27 mouse cellular contexts compared by ENCODE assay signal in the genomic region with DNA sequence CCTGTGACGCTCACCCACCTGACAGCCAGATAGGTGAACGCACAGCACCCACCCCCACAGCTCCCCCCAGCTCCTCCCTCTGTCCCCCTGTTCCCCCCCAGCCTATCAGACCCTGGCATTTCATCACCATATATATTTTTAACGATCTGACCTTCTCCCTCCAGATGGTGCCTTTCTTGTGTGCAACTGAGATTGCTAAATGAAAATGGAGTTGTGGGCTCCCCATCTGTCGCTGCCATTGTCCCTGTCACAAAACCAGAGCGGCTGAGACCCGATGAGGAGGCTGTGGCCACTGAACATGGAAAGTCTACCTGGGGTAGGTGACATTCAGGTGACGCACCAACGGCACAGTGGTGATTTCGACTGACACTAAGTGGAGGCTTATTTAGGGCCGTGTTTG.
DNase-seq lines count a peak whose midpoint lies in the region; ATAC-seq and TF ChIP-seq lines count a peak whose summit lies in the region.
"Had no signal": no experiment of that assay in that cellular context is flagged by ENCODE, and none has a peak within 500 bp of the region (broad histone marks: within the 10 kb centered on the region; RNA-seq: fewer than 3 reads in every experiment).

No protein-coding gene starts in this region.

- H3K4me2 ChIP-seq in forebrain, embryonic 11.5 days (ENCODE audit: low read depth, low read length, severe bottlenecking) = no peak overlapping the region
- H3K4me2 ChIP-seq in hindbrain, embryonic 12.5 days (replicated peaks) = no peak overlapping the region
- no peak overlapping the region for H3K4me2 ChIP-seq in hindbrain, postnatal 0 days (ENCODE audit: low read depth, low read length)
- no peak overlapping the region for H3K4me2 ChIP-seq in neural tube, embryonic 11.5 days (ENCODE audit: low read depth)
- H3K4me2 ChIP-seq: embryonic facial prominence, embryonic 15.5 days; heart, embryonic 11.5 days; limb, embryonic 12.5 days; lung, embryonic 15.5 days had no signal

- peaks cover 11% of the 10 kb centered on the region for H3K4me1 ChIP-seq in forebrain, embryonic 10.5 days
- H3K4me1 ChIP-seq in forebrain, embryonic 11.5 days (replicated peaks; ENCODE audit: control insufficient read depth, insufficient read depth, low read length) = no peaks in the 10 kb centered on the region
- peaks cover 5% of the 10 kb centered on the region for H3K4me1 ChIP-seq in hindbrain, embryonic 12.5 days
- H3K4me1 ChIP-seq in hindbrain, postnatal 0 days (ENCODE audit: insufficient read depth, low read length) = no peaks in the 10 kb centered on the region
- no peaks in the 10 kb centered on the region for H3K4me1 ChIP-seq in neural tube, embryonic 11.5 days (ENCODE audit: control insufficient read depth, insufficient read depth, low read length)
- H3K4me1 ChIP-seq: embryonic facial prominence, embryonic 15.5 days; limb, embryonic 12.5 days; lung, embryonic 15.5 days had no signal

- no peak overlapping the region for H3K4me3 ChIP-seq in forebrain, embryonic 10.5 days
- H3K4me3 ChIP-seq in forebrain, embryonic 11.5 days (ENCODE audit: low read depth, low read length) = no peak overlapping the region
- no peak overlapping the region for H3K4me3 ChIP-seq in hindbrain, embryonic 12.5 days
- no peak overlapping the region for H3K4me3 ChIP-seq in hindbrain, postnatal 0 days (ENCODE audit: low read length)
- no peak overlapping the region for H3K4me3 ChIP-seq in neural tube, embryonic 11.5 days (ENCODE audit: low read depth, low read length)
- H3K4me3 ChIP-seq: embryonic facial prominence, embryonic 10.5 days; embryonic facial prominence, embryonic 15.5 days; limb, embryonic 12.5 days; lung, embryonic 15.5 days; myocyte had no signal

- no peak for ATAC-seq in forebrain, embryonic 11.5 days (replicated peaks; ENCODE audit: low FRiP score)
- no peak for ATAC-seq in hindbrain, embryonic 12.5 days (ENCODE audit: low FRiP score)
- no peak for ATAC-seq in hindbrain, postnatal 0 days
- no peak for ATAC-seq in neural tube, embryonic 11.5 days (ENCODE audit: insufficient read depth, low FRiP score, low TSS enrichment)
- ATAC-seq: activated CD4-positive, CD25-positive, alpha-beta regulatory T cell, adult 4 months; intestine, postnatal 0 days had no signal

- H3K27ac ChIP-seq in forebrain, embryonic 10.5 days = peak overlapping the region; percentile 72
- no peak overlapping the region for H3K27ac ChIP-seq in forebrain, embryonic 11.5 days (ENCODE audit: low read depth, low read length)
- H3K27ac ChIP-seq in hindbrain, embryonic 12.5 days = peak overlapping the region; percentile 57; the same call in 1 of the 2 replicates
- no peak overlapping the region for H3K27ac ChIP-seq in hindbrain, postnatal 0 days
- H3K27ac ChIP-seq in neural tube, embryonic 11.5 days (ENCODE audit: low read depth, low read length) = 0 out of 2 replicates have a peak overlapping the region, but pooled peaks have one; percentile 11
- H3K27ac ChIP-seq: embryonic facial prominence, embryonic 15.5 days; limb, embryonic 12.5 days; lung, embryonic 15.5 days had no signal

- TF ChIP-seq CTCF in hindbrain, postnatal 0 days (IDR thresholded peaks at IDR 0.05; ENCODE audit: low read depth) = no peak

- H3K27me3 ChIP-seq in forebrain, embryonic 10.5 days (ENCODE audit: poor library complexity, severe bottlenecking) = no peaks in the 10 kb centered on the region
- H3K27me3 ChIP-seq in forebrain, embryonic 11.5 days (ENCODE audit: control insufficient read depth, insufficient read depth, low read length) = no peaks in the 10 kb centered on the region
- H3K27me3 ChIP-seq in hindbrain, embryonic 12.5 days = no peaks in the 10 kb centered on the region
- no peaks in the 10 kb centered on the region for H3K27me3 ChIP-seq in hindbrain, postnatal 0 days (ENCODE audit: insufficient read depth, low read length)
- H3K27me3 ChIP-seq in neural tube, embryonic 11.5 days (ENCODE audit: control insufficient read depth, insufficient read depth, low read length) = no peaks in the 10 kb centered on the region
- H3K27me3 ChIP-seq: CH12.LX; embryonic facial prominence, embryonic 15.5 days; limb, embryonic 12.5 days; lung, embryonic 15.5 days had no signal

- H3K36me3 ChIP-seq in forebrain, embryonic 10.5 days (replicated peaks) = peaks cover 97% of the 10 kb centered on the region
- peaks cover 3% of the 10 kb centered on the region for H3K36me3 ChIP-seq in forebrain, embryonic 11.5 days (ENCODE audit: control insufficient read depth, insufficient read depth, low read length)
- H3K36me3 ChIP-seq in hindbrain, embryonic 12.5 days = peaks cover 75% of the 10 kb centered on the region
- H3K36me3 ChIP-seq in hindbrain, postnatal 0 days (ENCODE audit: insufficient read depth, low read length) = peaks cover 30% of the 10 kb centered on the region
- peaks cover 18% of the 10 kb centered on the region for H3K36me3 ChIP-seq in neural tube, embryonic 11.5 days (ENCODE audit: control insufficient read depth, insufficient read depth, low read length)

- DNase-seq in forebrain, embryonic 10.5 days (ENCODE audit: extremely low spot score, low spot score) = no peak
- DNase-seq in forebrain, embryonic 11.5 days (ENCODE audit: low spot score) = no peak
- no peak for DNase-seq in hindbrain, postnatal 0 days (ENCODE audit: low spot score)
- no peak for DNase-seq in neural tube, embryonic 11.5 days (ENCODE audit: low spot score)
- no peak for DNase-seq in neural tube, embryonic 10.5 days (ENCODE audit: extremely low spot score, low spot score)
- DNase-seq in right cerebral cortex, postnatal 14 days = no peak
- DNase-seq: adrenal gland, adult 2 months; adrenal gland, postnatal 36 days; cerebellum, adult 2 months; cerebellum, postnatal 14 days; gastrocnemius, postnatal 25 days; heart, adult 18-20 months; heart, postnatal 36 days; kidney, adult 9 months; kidney, postnatal 10 days; spleen, adult 18-20 months; thymus, postnatal 14 days had no signal

- peaks cover 4% of the 10 kb centered on the region for H3K9me3 ChIP-seq in forebrain, embryonic 10.5 days
- no peaks in the 10 kb centered on the region; the same call in none of the 2 replicates for H3K9me3 ChIP-seq in forebrain, embryonic 11.5 days (ENCODE audit: control insufficient read depth, low read length)
- peaks cover 5% of the 10 kb centered on the region for H3K9me3 ChIP-seq in hindbrain, embryonic 12.5 days (replicated peaks)
- no peaks in the 10 kb centered on the region for H3K9me3 ChIP-seq in hindbrain, postnatal 0 days (ENCODE audit: low read length)
- no peaks in the 10 kb centered on the region for H3K9me3 ChIP-seq in neural tube, embryonic 11.5 days (ENCODE audit: control insufficient read depth, low read length)
- H3K9me3 ChIP-seq: embryonic facial prominence, embryonic 15.5 days; lung, embryonic 15.5 days had no signal

- no peak overlapping the region for H3K9ac ChIP-seq in forebrain, embryonic 11.5 days (ENCODE audit: low read length)
- no peak overlapping the region for H3K9ac ChIP-seq in hindbrain, embryonic 12.5 days
- H3K9ac ChIP-seq in hindbrain, postnatal 0 days (replicated peaks; ENCODE audit: low read length) = no peak overlapping the region
- H3K9ac ChIP-seq in neural tube, embryonic 11.5 days (ENCODE audit: low read length) = no peak overlapping the region
- H3K9ac ChIP-seq: embryonic facial prominence, embryonic 15.5 days; limb, embryonic 12.5 days; lung, embryonic 15.5 days had no signal

- 91% methylated on average over 10 of the region's 10 CpGs for WGBS in forebrain, embryonic 10.5 days
- 88% methylated on average over 10 of the region's 10 CpGs for WGBS in forebrain, embryonic 11.5 days
- 77% methylated on average over 10 of the region's 10 CpGs for WGBS in hindbrain, embryonic 12.5 days
- WGBS in hindbrain, postnatal 0 days = 74% methylated on average over 10 of the region's 10 CpGs
- 83% methylated on average over 10 of the region's 10 CpGs for WGBS in neural tube, embryonic 11.5 days

Comparison
In these comparisons a context has a peak if more than half of its experiments do, and no peak if none do; other contexts are left out.
1. H3K27ac ChIP-seq: peak in forebrain, embryonic 10.5 days (single experiment), hindbrain, embryonic 12.5 days (single experiment) and neural tube, embryonic 11.5 days (single experiment); none in forebrain, embryonic 11.5 days (single experiment) and hindbrain, postnatal 0 days (single experiment).